Mouse (Mus musculus) layer of hippocampus, postnatal 10 days (tissue): ENCODE results near the gene Olfr362. TPM values are rescaled to one million over a fixed set of nuclear protein-coding genes. Genes with fewer than 3 reads are reported as not detected.
"Not testable (repeated sequence)": the region's sequence is repeated elsewhere in the genome, so short reads cannot be mapped to it uniquely, and the experiment has no call there.

ENCODE experiments used
- DNase-seq, 2 experiments: peaks; one replicate each; pipeline ENCODE4 v3.0.0; 2021; ENCODE audit warnings: low spot score in 2 of 2
- long read RNA-seq: library from polyadenylated mRNA; stranded (forward); transcript quantifications from one replicate; pipeline ENCODE4 v2.0.0, GENCODE M21; 2023
- total RNA-seq, 2 experiments: library from RNA; stranded (reverse); gene quantifications; 2 replicates each; pipeline ENCODE4 v1.2.3; 2021

The Olfr362 gene
- total RNA-seq: not detected
- long read RNA-seq: 0 reads

DNA sequence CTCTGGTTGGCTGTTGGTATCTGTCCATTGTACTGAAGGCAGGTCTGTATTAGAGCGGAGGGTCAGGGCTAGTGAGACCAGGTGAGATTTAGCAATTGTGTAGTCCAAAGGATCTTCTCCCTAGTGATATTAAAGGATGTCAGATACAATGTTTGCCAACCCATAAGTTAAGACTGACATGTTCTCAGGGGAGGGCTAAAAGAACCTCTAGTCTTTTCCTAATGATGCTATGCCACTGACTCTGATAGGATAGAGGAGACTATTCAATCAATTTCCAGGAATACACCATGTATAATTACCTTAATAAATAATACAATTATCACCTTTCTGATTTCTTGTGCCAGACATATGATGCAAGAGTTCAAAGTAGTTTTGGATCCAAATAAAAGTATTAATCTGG is at the start of gene Olfr362:
Olfr362 (minus strand) TSS at position 101 of the 400 bp plus-strand sequence.
- DNase-seq: no peak

DNA sequence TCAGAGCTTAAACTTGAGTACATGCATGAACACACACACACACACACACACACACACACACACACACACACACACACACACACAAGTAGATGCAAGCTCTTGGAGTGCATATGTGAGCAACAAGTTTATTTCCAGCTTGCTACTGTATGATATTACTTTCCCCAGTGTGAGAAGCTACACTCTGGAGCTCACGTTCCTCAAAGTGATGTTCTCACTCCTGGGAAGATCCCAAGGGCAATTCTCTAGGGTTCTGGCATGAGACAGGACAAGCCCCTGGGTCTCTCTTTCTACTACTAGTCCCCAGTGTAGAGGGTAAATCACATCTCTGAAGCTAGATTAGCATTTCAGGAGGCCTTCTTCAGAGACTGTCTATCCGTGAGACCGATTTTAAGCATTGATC is 21.3 kb upstream of the Olfr362 start, which contains the start of gene Olfr364-ps1:
Olfr364-ps1 (plus strand) TSS at position 301 of the 400 bp plus-strand sequence.
- no peak for DNase-seq

DNA sequence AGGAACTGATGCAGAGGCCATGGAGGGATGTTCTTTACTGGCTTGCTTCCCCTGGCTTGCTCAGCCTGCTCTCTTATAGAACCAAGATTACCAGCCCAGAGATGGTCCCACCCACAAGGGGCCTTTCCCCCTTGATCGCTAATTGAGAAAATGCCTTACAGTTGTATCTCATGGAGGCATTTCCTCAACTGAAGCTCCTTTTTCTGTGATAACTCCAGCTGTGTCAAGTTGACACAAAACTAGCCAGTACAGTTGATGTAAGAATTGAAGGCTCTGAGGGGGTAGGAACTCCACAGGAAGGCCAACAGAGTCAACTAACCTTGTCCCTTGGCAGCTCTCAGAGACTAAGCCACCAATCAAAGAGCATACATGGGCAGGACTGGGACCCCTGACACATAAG is 28.5 kb downstream of the Olfr362 start, which contains the start of gene Olfr361:
Olfr361 (minus strand) TSS at position 101 of the 400 bp plus-strand sequence.
- DNase-seq: not testable (repeated sequence)

GRCm38 (mm10) chr2:37065446-37065845 is 52.3 kb downstream of the Olfr362 start, which contains the start of gene Olfr360:
Gene Olfr360 (plus strand): TSS chr2:37065746.
- no peak for DNase-seq

Other genes with a start within 250 kb of the Olfr362 start
- not detected for gene Olfr352, start 249.4 kb downstream of the Olfr362 start, total RNA-seq
- not detected for gene Olfr353, start 225.0 kb downstream of the Olfr362 start, total RNA-seq
- not detected for gene Olfr354, start 212.2 kb downstream of the Olfr362 start, total RNA-seq
- gene Olfr355, start 189.0 kb downstream of the Olfr362 start, total RNA-seq: not detected
- gene Olfr356, start 180.8 kb downstream of the Olfr362 start, total RNA-seq: not detected
- not detected for gene Olfr357, start 124.1 kb downstream of the Olfr362 start, total RNA-seq
- gene Olfr358, start 108.6 kb downstream of the Olfr362 start, total RNA-seq: not detected
- not detected for gene Olfr360, start 52.2 kb downstream of the Olfr362 start, total RNA-seq
- gene Olfr361, start 28.6 kb downstream of the Olfr362 start, total RNA-seq: not detected
- gene Olfr364-ps1, start 21.4 kb upstream of the Olfr362 start, total RNA-seq: not detected
- not detected for gene Olfr365, start 70.3 kb upstream of the Olfr362 start, total RNA-seq
- gene Olfr366, start 93.7 kb upstream of the Olfr362 start, total RNA-seq: not detected
- gene Olfr368, start 208.6 kb upstream of the Olfr362 start, total RNA-seq: not detected
- 10 to 100 TPM; 31.2 to 32.5 TPM for gene Pdcl, start 241.4 kb upstream of the Olfr362 start, total RNA-seq